Comparison of ENCODE assay signal across 8 mouse cellular contexts in genomic region chr9:103525041-103525537, GRCm38 (mm10). TPM values are rescaled to one million over a fixed set of nuclear protein-coding genes. Genes with fewer than 3 reads are reported as not detected.
DNase-seq lines count a peak whose midpoint lies in the region; ATAC-seq lines count a peak whose summit lies in the region.

No protein-coding gene starts in this region.

- DNase-seq in heart, postnatal 14 days, result no peak
- DNase-seq in embryo, embryonic 10 days (ENCODE audit: low spot score), result peak; percentile 82
- DNase-seq in hindbrain, embryonic 14.5 days (ENCODE audit: low spot score), result no peak
- peak; percentile 85 for DNase-seq in midbrain, embryonic 14.5 days
- DNase-seq in adrenal gland, adult 8-10 months, result no peak
- DNase-seq in right cerebral cortex, postnatal 36 days (ENCODE audit: low spot score in 2 of 2), result no peak
- DNase-seq in adrenal gland, postnatal 25 days, result no peak

- H3K4me1 ChIP-seq in heart, embryonic 11.5 days (ENCODE audit: control insufficient read depth, insufficient read depth, low read length), result peaks cover 10% of the 10 kb centered on the region
- H3K4me1 ChIP-seq in hindbrain, embryonic 14.5 days (replicated peaks; ENCODE audit: control insufficient read depth, insufficient read depth, low read length), result peaks cover 17% of the 10 kb centered on the region
- H3K4me1 ChIP-seq in midbrain, embryonic 14.5 days (ENCODE audit: control insufficient read depth, insufficient read depth, low read length), result peaks cover 26% of the 10 kb centered on the region

- intact Hi-C loops in heart, postnatal 14 days (cut with DNase I), result no loop called here

- no peak overlapping the region for H3K4me3 ChIP-seq in heart, embryonic 11.5 days (ENCODE audit: low read depth, low read length)
- H3K4me3 ChIP-seq in hindbrain, embryonic 14.5 days (replicated peaks; ENCODE audit: low read length), result no peak overlapping the region
- no peak overlapping the region for H3K4me3 ChIP-seq in midbrain, embryonic 14.5 days (replicated peaks; ENCODE audit: low read depth, low read length)

- 0 out of 2 replicates have a peak overlapping the region, but pooled peaks have one; percentile 50 for H3K27ac ChIP-seq in heart, embryonic 11.5 days (ENCODE audit: low read depth, low read length)
- H3K27ac ChIP-seq in hindbrain, embryonic 14.5 days, result no peak overlapping the region
- H3K27ac ChIP-seq in midbrain, embryonic 14.5 days (replicated peaks; ENCODE audit: low read depth, low read length), result peak overlapping the region; percentile 77

- H3K27me3 ChIP-seq in heart, embryonic 11.5 days (ENCODE audit: control insufficient read depth, insufficient read depth, low read length), result no peaks in the 10 kb centered on the region
- H3K27me3 ChIP-seq in hindbrain, embryonic 14.5 days (ENCODE audit: control insufficient read depth, insufficient read depth, low read length), result no peaks in the 10 kb centered on the region
- no peaks in the 10 kb centered on the region for H3K27me3 ChIP-seq in midbrain, embryonic 14.5 days (ENCODE audit: control insufficient read depth, insufficient read depth, low read length)

- no peak; the same call in 1 of the 2 replicates for ATAC-seq in heart, embryonic 11.5 days (replicated peaks; ENCODE audit: insufficient number of reproducible peaks, low FRiP score, low TSS enrichment)
- ATAC-seq in hindbrain, embryonic 14.5 days (ENCODE audit: low FRiP score), result peak; percentile 57; the same call in 1 of the 2 replicates
- ATAC-seq in midbrain, embryonic 14.5 days (ENCODE audit: low FRiP score, low TSS enrichment), result peak; percentile 80; the same call in 1 of the 2 replicates

- no peak overlapping the region for H3K9ac ChIP-seq in heart, embryonic 11.5 days (ENCODE audit: low read depth, low read length)
- no peak overlapping the region for H3K9ac ChIP-seq in hindbrain, embryonic 14.5 days
- H3K9ac ChIP-seq in midbrain, embryonic 14.5 days (replicated peaks; ENCODE audit: low read length), result no peak overlapping the region

- WGBS in heart, embryonic 11.5 days (ENCODE audit: insufficient replicate concordance), result 30% methylated on average over 10 of the region's 10 CpGs
- 8% methylated on average over 10 of the region's 10 CpGs for WGBS in hindbrain, embryonic 14.5 days
- WGBS in midbrain, embryonic 14.5 days, result 13% methylated on average over 10 of the region's 10 CpGs

- H3K4me2 ChIP-seq in heart, embryonic 11.5 days, result no peak overlapping the region
- H3K4me2 ChIP-seq in hindbrain, embryonic 14.5 days (replicated peaks), result no peak overlapping the region
- H3K4me2 ChIP-seq in midbrain, embryonic 14.5 days (ENCODE audit: low read length), result peak overlapping the region; percentile 21; the same call in 1 of the 2 replicates

- no peaks in the 10 kb centered on the region for H3K9me3 ChIP-seq in heart, embryonic 11.5 days (replicated peaks; ENCODE audit: control insufficient read depth, low read length)
- H3K9me3 ChIP-seq in hindbrain, embryonic 14.5 days (ENCODE audit: control insufficient read depth, low read length), result peaks cover 4% of the 10 kb centered on the region; the same call in 1 of the 2 replicates
- no peaks in the 10 kb centered on the region; the same call in 1 of the 2 replicates for H3K9me3 ChIP-seq in midbrain, embryonic 14.5 days (ENCODE audit: control insufficient read depth, low read length)

- H3K36me3 ChIP-seq in heart, embryonic 11.5 days (ENCODE audit: control insufficient read depth, insufficient read depth, low read length), result no peaks in the 10 kb centered on the region
- H3K36me3 ChIP-seq in hindbrain, embryonic 14.5 days (replicated peaks; ENCODE audit: control insufficient read depth, insufficient read depth), result no peaks in the 10 kb centered on the region
- no peaks in the 10 kb centered on the region for H3K36me3 ChIP-seq in midbrain, embryonic 14.5 days (ENCODE audit: control insufficient read depth, insufficient read depth, low read length)

RNA-seq across cellular contexts. Expression of gene Bfsp2, which starts 44.9 kb away (rescaled TPM):
- polyA plus RNA-seq in heart, embryonic 11.5 days (2014; fragmentation: Nextera tagmentation; extraction: Ambion mirVana), result 0.25 and 0.60 TPM in 2 replicates
- total RNA-seq in heart, postnatal 14 days (2021), result under 1 TPM in 1 of 2 experiments, not detected in 1; 0.65 TPM
- polyA plus RNA-seq in hindbrain, embryonic 14.5 days (2014; fragmentation: Nextera tagmentation; extraction: Ambion mirVana), result 3.5 and 4.1 TPM in 2 replicates
- polyA plus RNA-seq in midbrain, embryonic 14.5 days (2014; fragmentation: Nextera tagmentation; extraction: Ambion mirVana), result 2.7 and 4.0 TPM in 2 replicates
- not detected for total RNA-seq in adrenal gland, adult 8-10 months (2022)
- total RNA-seq in adrenal gland, postnatal 25 days (2021), result not detected in 2 replicates

Comparison
In these comparisons a context has a peak if more than half of its experiments do, and no peak if none do; other contexts are left out.
1. DNase-seq: peak in embryo, embryonic 10 days (single experiment) and midbrain, embryonic 14.5 days (single experiment); none in heart, postnatal 14 days (0 of 2), hindbrain, embryonic 14.5 days (single experiment), adrenal gland, adult 8-10 months (single experiment), right cerebral cortex, postnatal 36 days (0 of 2) and adrenal gland, postnatal 25 days (single experiment).